Mouse (Mus musculus) CH12.LX (cell line): ENCODE results near the gene Macf1. TPM values are rescaled to one million over a fixed set of nuclear protein-coding genes. Genes with fewer than 3 reads are reported as not detected.

Experiments used
- DNase-seq: peaks from one replicate; pipeline ENCODE4 v3.0.0-alpha.2; 2013; ENCODE audit errors: extremely low read depth
- H3K27ac ChIP-seq: 2 replicates; pipeline ENCODE4 v1.5.1; 2012; ENCODE audit warnings: low read depth, mild to moderate bottlenecking, control low read depth, moderate library complexity; ENCODE audit not compliant: insufficient read depth
- H3K27me3 ChIP-seq: replicated peaks from 2 replicates; pipeline ENCODE3; 2012; ENCODE audit warnings: inconsistent platforms
- H3K36me3 ChIP-seq, 2 experiments: replicated peaks in 1 of 2; 2 replicates each; pipeline versions ENCODE3 to v1.6.1; 2012; ENCODE audit warnings: inconsistent platforms in 1 of 2, low read length in 1 of 2, mild to moderate bottlenecking in 1 of 2, mixed read lengths in 1 of 2, moderate library complexity in 1 of 2; ENCODE audit not compliant: control insufficient read depth in 1 of 2, insufficient read depth in 1 of 2
- H3K4me1 ChIP-seq, 2 experiments: 2 replicates each; pipeline ENCODE4 v1.6.1; 2012; ENCODE audit warnings: inconsistent platforms in 1 of 2, moderate library complexity in 1 of 2; ENCODE audit not compliant: insufficient read depth in 2 of 2, control insufficient read depth in 1 of 2
- H3K4me2 ChIP-seq: 2 replicates; pipeline ENCODE4 v1.6.1; 2012; ENCODE audit warnings: low read depth, mild to moderate bottlenecking, control low read depth; ENCODE audit not compliant: poor library complexity, insufficient read depth, severe bottlenecking
- H3K4me3 ChIP-seq, 3 experiments: fragments of 150-350 bp in 1 of 3; sonication (generic) in 1 of 3; replicated peaks in 1 of 3; 2 replicates each; pipeline versions ENCODE3 to v1.5.1; 2011 to 2012; ENCODE audit warnings: low read depth in 2 of 3, low read length in 2 of 3, mild to moderate bottlenecking in 2 of 3, moderate library complexity in 2 of 3, control low read depth in 1 of 3, improper control_type of control experiment in 1 of 3, inconsistent platforms in 1 of 3, mixed read lengths in 1 of 3; ENCODE audit not compliant: poor library complexity in 1 of 3
- H3K79me2 ChIP-seq: replicated peaks from 2 replicates; pipeline ENCODE4 v1.6.1; 2012; ENCODE audit warnings: mild to moderate bottlenecking, moderate library complexity; ENCODE audit not compliant: control insufficient read depth, poor library complexity, insufficient read depth, severe bottlenecking; ENCODE audit errors: extremely low read depth
- H3K9ac ChIP-seq: 2 replicates; pipeline ENCODE4 v1.6.1; 2012; ENCODE audit warnings: low read depth, mild to moderate bottlenecking, control low read depth, moderate library complexity; ENCODE audit not compliant: insufficient read depth
- H3K9me3 ChIP-seq: replicated peaks from 2 replicates; pipeline ENCODE3; 2012; ENCODE audit warnings: low read length, inconsistent platforms, mixed read lengths
- BHLHE40 ChIP-seq: IDR thresholded peaks from 2 replicates; pipeline ENCODE4 v1.6.1; 2011; ENCODE audit warnings: mild to moderate bottlenecking, low read depth, low read length, improper control_type of control experiment
- CHD2 ChIP-seq: IDR thresholded peaks from 2 replicates; pipeline ENCODE4 v1.6.1; 2011; ENCODE audit warnings: low read length, improper control_type of control experiment
- CTCF ChIP-seq, 2 experiments: IDR thresholded peaks in 1 of 2; conservative IDR thresholded peaks in 1 of 2; 2 replicates each; pipeline ENCODE4 v1.5.1; 2011 to 2012; ENCODE audit warnings: low read depth in 2 of 2, low read length in 2 of 2, improper control_type of control experiment in 1 of 2, inconsistent platforms in 1 of 2, mild to moderate bottlenecking in 1 of 2, moderate library complexity in 1 of 2
- ELF1 ChIP-seq: IDR thresholded peaks from 2 replicates; pipeline ENCODE4 v1.6.1; 2014; ENCODE audit warnings: low read depth, mild to moderate bottlenecking, inconsistent platforms, low read length, improper control_type of control experiment
- EP300 ChIP-seq: IDR thresholded peaks from 2 replicates; pipeline ENCODE4 v1.6.1; 2011; ENCODE audit warnings: low read length, improper control_type of control experiment
- ETS1 ChIP-seq: conservative IDR thresholded peaks from 2 replicates; pipeline ENCODE4 v1.6.1; 2012; ENCODE audit warnings: low read depth, mild to moderate bottlenecking, inconsistent platforms, low read length, improper control_type of control experiment, moderate library complexity
- GABPA ChIP-seq: IDR thresholded peaks from 2 replicates; pipeline ENCODE4 v1.6.1; 2012; ENCODE audit warnings: low read depth, low read length, improper control_type of control experiment, inconsistent platforms; ENCODE audit not compliant: insufficient replicate concordance
- HCFC1 ChIP-seq: IDR thresholded peaks from 2 replicates; pipeline ENCODE4 v1.6.1; 2012; ENCODE audit warnings: low read depth, mild to moderate bottlenecking, inconsistent platforms, low read length, improper control_type of control experiment
- IRF4 ChIP-seq: IDR thresholded peaks from 2 replicates; pipeline ENCODE4 v1.6.1; 2014; ENCODE audit warnings: low read depth, mild to moderate bottlenecking, inconsistent platforms, low read length, improper control_type of control experiment
- MEF2A ChIP-seq: IDR thresholded peaks from 2 replicates; pipeline ENCODE4 v1.6.1; 2014; ENCODE audit warnings: low read depth, mild to moderate bottlenecking, inconsistent platforms, low read length, improper control_type of control experiment, borderline replicate concordance
- MXI1 ChIP-seq: IDR thresholded peaks from 2 replicates; pipeline ENCODE4 v1.6.1; 2011; ENCODE audit warnings: mild to moderate bottlenecking, low read depth, low read length, improper control_type of control experiment
- NELFE ChIP-seq: IDR thresholded peaks from 2 replicates; pipeline ENCODE4 v1.6.1; 2011; ENCODE audit warnings: low read depth, low read length, improper control_type of control experiment
- PAX5 ChIP-seq: IDR thresholded peaks from 2 replicates; pipeline ENCODE4 v1.6.1; 2012; ENCODE audit warnings: low read length, inconsistent platforms, mixed read lengths
- POLR2A ChIP-seq: IDR thresholded peaks from 2 replicates; pipeline ENCODE4 v1.6.1; 2011; ENCODE audit warnings: low read depth, mild to moderate bottlenecking, improper control_type of control experiment, low read length
- POLR2AphosphoS2 ChIP-seq: IDR thresholded peaks from 2 replicates; pipeline ENCODE4 v1.6.1; 2011; ENCODE audit warnings: low read depth, low read length, improper control_type of control experiment
- RAD21 ChIP-seq: IDR thresholded peaks from 2 replicates; pipeline ENCODE4 v1.6.1; 2011; ENCODE audit warnings: low read depth, mild to moderate bottlenecking, low read length, improper control_type of control experiment, moderate library complexity
- SIN3A ChIP-seq: IDR thresholded peaks from 2 replicates; pipeline ENCODE4 v1.6.1; 2012; ENCODE audit warnings: low read length, improper control_type of control experiment, inconsistent platforms
- SMC3 ChIP-seq: IDR thresholded peaks from 2 replicates; pipeline ENCODE4 v1.6.1; 2011; ENCODE audit warnings: low read depth, low read length, improper control_type of control experiment
- TBP ChIP-seq: conservative IDR thresholded peaks from 2 replicates; pipeline ENCODE4 v1.6.1; 2011; ENCODE audit warnings: low read depth, low read length, improper control_type of control experiment
- TCF12 ChIP-seq: IDR thresholded peaks from 2 replicates; pipeline ENCODE4 v1.6.1; 2014; ENCODE audit warnings: low read depth, mild to moderate bottlenecking, inconsistent platforms, low read length, improper control_type of control experiment
- USF1 ChIP-seq: IDR thresholded peaks from 2 replicates; pipeline ENCODE4 v1.6.1; 2014; ENCODE audit warnings: low read depth, mild to moderate bottlenecking, inconsistent platforms, low read length, improper control_type of control experiment
- USF2 ChIP-seq: conservative IDR thresholded peaks from 2 replicates; pipeline ENCODE4 v1.6.1; 2011; ENCODE audit warnings: low read depth, low read length, improper control_type of control experiment
- ZC3H11A ChIP-seq: IDR thresholded peaks from 2 replicates; pipeline ENCODE4 v1.6.1; 2012; ENCODE audit warnings: low read depth, mild to moderate bottlenecking, inconsistent platforms, low read length, improper control_type of control experiment
- ZKSCAN1 ChIP-seq: IDR thresholded peaks from 2 replicates; pipeline ENCODE4 v1.6.1; 2012; ENCODE audit warnings: low read depth, inconsistent platforms, low read length, improper control_type of control experiment, borderline replicate concordance
- ZNF384 ChIP-seq: IDR thresholded peaks from 2 replicates; pipeline ENCODE4 v1.6.1; 2012; ENCODE audit warnings: low read depth, low read length, improper control_type of control experiment, inconsistent platforms
- dilution Hi-C: fragments of 300-500 bp; cut with MboI; formaldehyde crosslinking; loops from 2 replicates; pipeline ENCODE4 v1.14.3; 2020; ENCODE audit warnings: low sequenced_read_pairs; ENCODE audit not compliant: extremely low pct_unique_long_range_greater_than_20kb, extremely low pct_ligation_motif_present
- in situ Hi-C: fragments of 300-500 bp; cut with MboI; formaldehyde crosslinking; loops from 3 replicates; pipeline ENCODE4 v1.14.3; 2019; ENCODE audit warnings: low sequenced_read_pairs, low pct_ligation_motif_present, low pct_unique_long_range_greater_than_20kb, mixed read lengths
- polyA plus RNA-seq: library from polyadenylated mRNA; unstranded; fragments of >175 nt; gene quantifications from 2 replicates; pipeline ENCODE4 v1.2.1, GENCODE M21; 2012; ENCODE audit warnings: low read depth; ENCODE audit not compliant: insufficient read length
- total RNA-seq, 2 experiments: library from RNA; depleted of rRNA; stranded (reverse); fragments of 300-350 nt in 1 of 2; fragments of >200 nt in 1 of 2; gene quantifications; 2 replicates each; pipeline ENCODE4 v1.2.3; 2012 to 2014

Gene Macf1
- total and polyA plus RNA-seq, 3 experiments, result 63.3 to 93.3 (median 77.8) TPM

- H3K27ac ChIP-seq, result no peak overlapping the region
- H3K9ac ChIP-seq, result no peak overlapping the region
- dilution Hi-C loops (no loop called here), in situ Hi-C loops (no loop called here)
- no peak overlapping the region for H3K4me3 ChIP-seq
- H3K36me3 ChIP-seq, result peaks cover 32 to 81% of the 10 kb centered on the region in 2 experiments
- no peak for DNase-seq
- TF ChIP-seq EP300 (no peak), POLR2AphosphoS2 (no peak), RAD21 (no peak), USF2 (no peak), BHLHE40 (no peak), ZKSCAN1 (no peak), HCFC1 (no peak), ETS1 (no peak), PAX5 (no peak), GABPA (no peak), ZC3H11A (no peak), IRF4 (no peak), ELF1 (no peak), NELFE (no peak), USF1 (no peak)
- no peaks in the 10 kb centered on the region for H3K79me2 ChIP-seq
- no peak overlapping the region for H3K4me2 ChIP-seq
- H3K9me3 ChIP-seq, result no peaks in the 10 kb centered on the region
- H3K27me3 ChIP-seq, result no peaks in the 10 kb centered on the region
- peaks cover 3 to 30% of the 10 kb centered on the region in 2 experiments; a peak in 2 of 4 replicates for H3K4me1 ChIP-seq
These were observed 323.4 kb downstream of the Macf1 start for GRCm38 (mm10) chr4:123360771-123361170.

- Histone ChIP-seq H3K27ac (no peak overlapping the region), H3K27me3 (no peaks in the 10 kb centered on the region), H3K9ac (no peak overlapping the region), H3K4me1 (peaks cover 5 to 23% of the 10 kb centered on the region in 2 experiments; a peak in 3 of 4 replicates), H3K36me3 (peaks cover 38 to 84% of the 10 kb centered on the region in 2 experiments), H3K4me3 (no peak overlapping the region), H3K79me2 (no peaks in the 10 kb centered on the region), H3K9me3 (no peaks in the 10 kb centered on the region), H3K4me2 (no peak overlapping the region)
- TF ChIP-seq CHD2, result no peak
- no peak for TF ChIP-seq USF2
- no peak for TF ChIP-seq GABPA
- no peak for TF ChIP-seq MXI1
- no peak for TF ChIP-seq SMC3
- no peak for TF ChIP-seq CTCF (conservative IDR thresholded peaks at IDR 0.05 in 1 of 2, IDR thresholded peaks at IDR 0.05 in 1 of 2; ENCODE audit: low read depth in 2 of 2, low read length in 2 of 2)
- no peak for TF ChIP-seq SIN3A
- TF ChIP-seq POLR2AphosphoS2, result no peak
- no peak for TF ChIP-seq MEF2A
- TF ChIP-seq TCF12, result no peak
- TF ChIP-seq POLR2A, result no peak
- TF ChIP-seq TBP, result no peak
- TF ChIP-seq ZNF384, result no peak
- TF ChIP-seq ZKSCAN1, result no peak
- in situ Hi-C loops, result no loop called here
- DNase-seq, result no peak
- dilution Hi-C loops, result no loop called here
These were observed 325.5 kb downstream of the Macf1 start for GRCm38 (mm10) chr4:123358613-123359012.
